Mouse (Mus musculus): ENCODE measurements around the gene D630039A03Rik.

D630039A03Rik gene

GRCm38 (mm10) chr4:57927464-57928205 lies 11.5 kb upstream of the D630039A03Rik start:
- no peak for DNase-seq (ENCODE audit: low spot score in 2 of 2)

GRCm38 (mm10) chr4:57924556-57925071 lies 8.5 kb upstream of the D630039A03Rik start:
- peak in 1 of 2 experiments; percentile 17 for DNase-seq (ENCODE audit: low spot score in 2 of 2)

- DNase-seq (ENCODE audit: low spot score in 2 of 2) = no peak
Observed at GRCm38 (mm10) chr4:57922171-57922570, 6.1 kb upstream of the D630039A03Rik start.

- no peak for DNase-seq (ENCODE audit: low spot score in 2 of 2)
Observed at GRCm38 (mm10) chr4:57920522-57920921, 4.4 kb upstream of the D630039A03Rik start.

GRCm38 (mm10) chr4:57919494-57920423 lies 3.7 kb upstream of the D630039A03Rik start:
- DNase-seq (ENCODE audit: low spot score in 2 of 2) = no peak

- DNase-seq (ENCODE audit: low spot score in 2 of 2) = no peak
Observed at GRCm38 (mm10) chr4:57916711-57917110, 614 bp upstream of the D630039A03Rik start.

- peak in 1 of 2 experiments; percentile 42 for DNase-seq (ENCODE audit: low spot score in 2 of 2)
Observed at GRCm38 (mm10) chr4:57915216-57915965, 706 bp downstream of the D630039A03Rik start.

- peak in 1 of 2 experiments; percentile 21 for DNase-seq (ENCODE audit: low spot score in 2 of 2)
Observed at GRCm38 (mm10) chr4:57914193-57915190, 1.6 kb downstream of the D630039A03Rik start.

- DNase-seq (ENCODE audit: low spot score in 2 of 2) = no peak
Observed at GRCm38 (mm10) chr4:57913021-57913420, 3.1 kb downstream of the D630039A03Rik start.

- no peak for DNase-seq (ENCODE audit: low spot score in 2 of 2)
Observed at GRCm38 (mm10) chr4:57908860-57909259, 7.2 kb downstream of the D630039A03Rik start.

- DNase-seq (ENCODE audit: low spot score in 2 of 2) = no peak
Observed at GRCm38 (mm10) chr4:57906708-57907107, 9.4 kb downstream of the D630039A03Rik start.

GRCm38 (mm10) chr4:57904638-57905037 lies 11.5 kb downstream of the D630039A03Rik start:
- DNase-seq (ENCODE audit: low spot score in 2 of 2) = no peak

- DNase-seq (ENCODE audit: low spot score in 2 of 2) = peak; percentile 50 to 67
Observed at GRCm38 (mm10) chr4:57904211-57904610, 11.9 kb downstream of the D630039A03Rik start.

GRCm38 (mm10) chr4:57902619-57903018 lies 13.5 kb downstream of the D630039A03Rik start:
- no peak for DNase-seq (ENCODE audit: low spot score in 2 of 2)

- peak in 1 of 2 experiments; percentile 61 for DNase-seq (ENCODE audit: low spot score in 2 of 2)
Observed at GRCm38 (mm10) chr4:57901210-57901609, 14.9 kb downstream of the D630039A03Rik start.

- DNase-seq (ENCODE audit: low spot score in 2 of 2) = no peak
Observed at GRCm38 (mm10) chr4:57896631-57897030, 19.5 kb downstream of the D630039A03Rik start.

GRCm38 (mm10) chr4:57895902-57896301 lies 20.2 kb downstream of the D630039A03Rik start:
- DNase-seq (ENCODE audit: low spot score in 2 of 2) = no peak

GRCm38 (mm10) chr4:57895140-57895539 lies 21.0 kb downstream of the D630039A03Rik start:
- no peak for DNase-seq (ENCODE audit: low spot score in 2 of 2)

GRCm38 (mm10) chr4:57892001-57892586 lies 24.0 kb downstream of the D630039A03Rik start:
- no peak for DNase-seq (ENCODE audit: low spot score in 2 of 2)

GRCm38 (mm10) chr4:57889773-57890172 lies 26.3 kb downstream of the D630039A03Rik start:
- no peak for DNase-seq (ENCODE audit: low spot score in 2 of 2)
